Mouse (Mus musculus): Measurements from ENCODE around the gene Cdk17. TPM values are rescaled to one million over a fixed set of nuclear protein-coding genes. Genes with fewer than 3 reads are reported as not detected.
A peak's percentile ranks its signal among the peaks of the same experiment; 100 is the strongest.

Cdk17 gene
- polyA plus RNA-seq, 1 experiment from 2014 or later, result 46.3 TPM

DNA sequence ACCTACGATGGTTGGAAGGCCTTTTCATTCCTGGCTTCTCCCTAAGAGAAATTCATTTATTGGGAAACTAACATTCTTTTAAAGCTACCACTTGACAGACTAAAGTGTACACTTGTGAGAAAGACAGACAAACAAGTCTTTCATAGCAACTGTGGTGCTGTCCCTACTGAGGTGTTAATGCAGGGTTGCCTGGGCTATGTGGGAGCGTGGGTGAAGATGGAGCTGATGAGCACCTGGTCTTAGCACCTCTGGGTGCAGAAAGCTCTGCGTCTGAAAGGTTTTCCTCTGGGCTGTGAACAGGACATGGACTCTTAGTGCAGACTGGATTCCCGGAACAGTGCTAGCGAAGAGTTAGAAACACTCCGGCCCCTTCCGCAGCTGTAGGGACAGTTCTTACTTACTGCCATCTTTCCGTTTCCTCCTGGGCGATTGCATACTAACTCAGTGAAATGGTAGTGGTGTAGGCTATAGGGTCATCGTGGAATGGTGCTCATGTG, 83.6 kb downstream of the Cdk17 start:
- no peak overlapping the region for H3K27ac ChIP-seq
- no peak overlapping the region for H3K4me3 ChIP-seq (replicated peaks)
- peaks cover 30% of the 10 kb centered on the region for H3K36me3 ChIP-seq
- no peak overlapping the region for H3K9ac ChIP-seq (replicated peaks)
- ATAC-seq, result no peak
- H3K4me1 ChIP-seq (replicated peaks), result peaks cover 5% of the 10 kb centered on the region; the same call in 1 of the 2 replicates
- no peaks in the 10 kb centered on the region for H3K9me3 ChIP-seq
- H3K27me3 ChIP-seq, result no peaks in the 10 kb centered on the region
- H3K4me2 ChIP-seq (replicated peaks), result no peak overlapping the region
- 91% methylated on average over 10 of the region's 10 CpGs for WGBS

DNA sequence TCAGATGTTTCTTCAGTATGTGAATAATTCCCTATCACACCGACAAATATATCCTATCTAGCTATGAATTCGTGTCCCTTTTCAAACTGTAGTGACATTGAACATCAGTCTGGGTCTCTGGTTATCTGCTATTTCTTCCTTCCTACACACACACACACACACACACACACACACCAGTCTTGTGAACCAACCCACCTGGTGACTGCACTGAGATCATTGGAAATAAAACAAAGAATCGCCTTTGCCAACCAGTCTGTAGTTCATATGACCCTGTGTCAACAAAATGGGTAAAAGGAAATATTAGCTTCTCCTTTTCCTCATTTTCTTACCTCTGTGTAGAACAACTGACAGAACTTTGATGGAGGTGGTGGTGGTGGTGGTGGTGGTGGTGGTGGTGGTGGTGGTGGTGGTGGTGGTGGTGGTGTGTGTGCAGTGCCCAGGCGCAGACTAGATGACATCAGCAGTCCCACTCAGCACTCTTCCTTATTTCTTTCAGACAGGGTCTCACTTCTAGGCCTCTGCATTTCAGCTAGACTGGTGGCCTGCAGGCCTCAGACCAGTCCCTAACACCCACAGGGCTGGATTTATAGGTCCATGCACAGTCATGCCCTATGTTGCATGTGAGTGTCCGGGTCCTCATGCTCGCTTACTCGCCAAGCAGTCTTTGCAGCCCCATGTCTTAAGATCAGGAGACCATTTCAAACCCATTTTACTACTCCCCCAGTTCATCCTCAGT, 85.7 kb downstream of the Cdk17 start:
- 95% methylated on average over 7 of the region's 7 CpGs for WGBS
- Histone ChIP-seq H3K9me3 (no peaks in the 10 kb centered on the region), H3K36me3 (peaks cover 18% of the 10 kb centered on the region), H3K4me3 (replicated peaks) (no peak overlapping the region), H3K27me3 (no peaks in the 10 kb centered on the region), H3K9ac (replicated peaks) (no peak overlapping the region), H3K4me1 (replicated peaks) (peaks cover 11% of the 10 kb centered on the region), H3K27ac (no peak overlapping the region), H3K4me2 (replicated peaks) (no peak overlapping the region)
- ATAC-seq, result no peak

DNA sequence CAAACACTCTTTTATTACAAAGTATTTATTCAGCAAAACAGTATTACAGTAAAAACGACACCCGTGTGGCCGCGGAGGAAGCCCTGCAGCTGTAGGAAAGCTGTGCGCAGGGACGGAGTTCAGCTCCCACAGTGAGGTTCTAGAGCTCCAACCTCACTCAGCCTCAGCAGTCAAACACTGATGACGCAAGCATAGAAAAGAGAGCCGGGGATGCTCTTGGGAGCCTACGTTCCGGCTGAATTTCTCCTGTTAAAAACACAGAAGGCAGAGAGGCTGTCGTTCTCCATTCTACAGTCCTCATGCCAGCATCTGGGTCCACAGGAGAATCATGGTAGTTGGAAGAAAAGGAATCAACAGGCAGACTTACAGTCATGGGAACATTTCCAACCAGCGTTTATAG, 86.7 kb downstream of the Cdk17 start:
- Histone ChIP-seq H3K4me2 (replicated peaks) (no peak overlapping the region), H3K4me3 (replicated peaks) (no peak overlapping the region), H3K9ac (replicated peaks) (no peak overlapping the region), H3K4me1 (replicated peaks) (peaks cover 11% of the 10 kb centered on the region), H3K36me3 (peaks cover 14% of the 10 kb centered on the region; the same call in 1 of the 2 replicates), H3K27ac (peak overlapping the region; percentile 2; the same call in 1 of the 2 replicates), H3K9me3 (no peaks in the 10 kb centered on the region), H3K27me3 (no peaks in the 10 kb centered on the region)
- no peak for ATAC-seq
- WGBS, result 92% methylated on average over 12 of the region's 12 CpGs

DNA sequence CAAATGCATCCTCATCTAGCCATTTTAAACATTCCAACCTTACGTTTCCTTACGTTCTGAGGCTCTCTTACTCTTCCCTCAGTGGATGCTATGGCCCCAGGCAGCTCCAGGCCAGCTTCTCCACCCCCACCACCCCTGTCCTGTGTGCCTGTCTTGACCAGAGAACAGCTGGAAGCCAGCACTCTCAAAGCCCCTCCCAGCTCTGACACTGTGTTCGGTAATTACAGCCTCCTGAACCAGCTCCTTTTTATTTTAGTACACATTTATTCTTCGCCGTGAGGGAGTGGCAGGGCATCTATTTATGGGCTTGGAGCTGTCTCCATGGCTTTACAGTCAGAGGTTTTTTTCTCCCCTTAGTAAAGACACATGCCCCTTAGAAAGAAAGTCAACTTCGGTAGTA, 87.2 kb downstream of the Cdk17 start:
- Histone ChIP-seq H3K4me2 (replicated peaks) (no peak overlapping the region), H3K27me3 (no peaks in the 10 kb centered on the region), H3K27ac (peak overlapping the region; percentile 2; the same call in 1 of the 2 replicates), H3K9me3 (no peaks in the 10 kb centered on the region), H3K9ac (replicated peaks) (no peak overlapping the region), H3K4me3 (replicated peaks) (no peak overlapping the region), H3K4me1 (replicated peaks) (peaks cover 11% of the 10 kb centered on the region), H3K36me3 (peaks cover 14% of the 10 kb centered on the region; the same call in 1 of the 2 replicates)
- no peak for ATAC-seq
- WGBS, result 69% methylated on average over 6 of the region's 6 CpGs

DNA sequence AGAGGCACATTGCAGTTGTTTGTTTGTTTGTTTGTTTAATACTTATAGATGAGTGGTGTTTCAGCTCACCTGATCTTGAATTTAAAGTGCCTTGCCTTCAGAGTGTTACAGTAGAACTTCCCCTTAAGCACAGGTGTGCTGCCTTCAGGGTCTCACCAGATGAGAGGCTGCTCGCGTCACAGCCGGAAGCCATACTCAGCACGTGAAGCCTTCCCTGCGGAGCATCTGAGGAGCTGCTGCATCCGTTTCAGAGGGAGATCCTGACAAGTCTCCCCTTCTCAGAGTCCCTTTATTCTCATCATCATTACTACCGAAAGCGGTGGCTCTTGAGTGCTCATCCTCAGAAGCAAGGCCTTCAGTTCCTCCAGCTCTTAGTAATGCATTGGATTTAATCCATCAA, 87.7 kb downstream of the Cdk17 start:
- H3K36me3 ChIP-seq, result peaks cover 14% of the 10 kb centered on the region; the same call in 1 of the 2 replicates
- H3K4me3 ChIP-seq (replicated peaks), result no peak overlapping the region
- H3K4me1 ChIP-seq (replicated peaks), result peaks cover 11% of the 10 kb centered on the region
- H3K9me3 ChIP-seq, result no peaks in the 10 kb centered on the region
- WGBS, result 80% methylated on average over 8 of the region's 8 CpGs
- ATAC-seq, result no peak
- no peak overlapping the region for H3K27ac ChIP-seq
- H3K4me2 ChIP-seq (replicated peaks), result no peak overlapping the region
- no peak overlapping the region for H3K9ac ChIP-seq (replicated peaks)
- H3K27me3 ChIP-seq, result no peaks in the 10 kb centered on the region

DNA sequence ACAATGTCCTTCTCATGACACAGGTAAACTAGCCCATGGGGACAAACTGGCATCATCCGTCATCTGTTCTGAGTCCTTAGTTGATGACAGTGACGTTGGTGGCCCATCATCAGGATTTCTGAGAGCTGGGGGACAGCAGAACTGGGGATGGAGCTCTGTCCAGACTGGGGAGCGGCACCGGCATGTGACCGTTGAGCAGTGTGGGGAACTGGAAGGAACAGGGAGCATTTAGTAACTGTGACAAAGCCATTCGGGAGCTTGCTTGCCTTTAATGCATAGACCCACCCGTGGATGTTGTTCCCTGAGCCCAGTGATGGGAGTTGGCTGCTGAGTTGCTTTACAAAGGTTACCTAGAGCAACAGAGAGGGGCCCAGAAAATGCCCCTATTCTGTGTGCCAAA, 89.2 kb downstream of the Cdk17 start:
- ATAC-seq, result no peak
- H3K4me2 ChIP-seq (replicated peaks), result no peak overlapping the region
- no peaks in the 10 kb centered on the region for H3K27me3 ChIP-seq
- no peak overlapping the region for H3K9ac ChIP-seq (replicated peaks)
- H3K36me3 ChIP-seq, result peaks cover 10% of the 10 kb centered on the region; the same call in 1 of the 2 replicates
- H3K9me3 ChIP-seq, result no peaks in the 10 kb centered on the region
- H3K4me3 ChIP-seq (replicated peaks), result no peak overlapping the region
- peaks cover 15% of the 10 kb centered on the region for H3K4me1 ChIP-seq (replicated peaks)
- 57% methylated on average over 7 of the region's 7 CpGs for WGBS
- no peak overlapping the region for H3K27ac ChIP-seq

DNA sequence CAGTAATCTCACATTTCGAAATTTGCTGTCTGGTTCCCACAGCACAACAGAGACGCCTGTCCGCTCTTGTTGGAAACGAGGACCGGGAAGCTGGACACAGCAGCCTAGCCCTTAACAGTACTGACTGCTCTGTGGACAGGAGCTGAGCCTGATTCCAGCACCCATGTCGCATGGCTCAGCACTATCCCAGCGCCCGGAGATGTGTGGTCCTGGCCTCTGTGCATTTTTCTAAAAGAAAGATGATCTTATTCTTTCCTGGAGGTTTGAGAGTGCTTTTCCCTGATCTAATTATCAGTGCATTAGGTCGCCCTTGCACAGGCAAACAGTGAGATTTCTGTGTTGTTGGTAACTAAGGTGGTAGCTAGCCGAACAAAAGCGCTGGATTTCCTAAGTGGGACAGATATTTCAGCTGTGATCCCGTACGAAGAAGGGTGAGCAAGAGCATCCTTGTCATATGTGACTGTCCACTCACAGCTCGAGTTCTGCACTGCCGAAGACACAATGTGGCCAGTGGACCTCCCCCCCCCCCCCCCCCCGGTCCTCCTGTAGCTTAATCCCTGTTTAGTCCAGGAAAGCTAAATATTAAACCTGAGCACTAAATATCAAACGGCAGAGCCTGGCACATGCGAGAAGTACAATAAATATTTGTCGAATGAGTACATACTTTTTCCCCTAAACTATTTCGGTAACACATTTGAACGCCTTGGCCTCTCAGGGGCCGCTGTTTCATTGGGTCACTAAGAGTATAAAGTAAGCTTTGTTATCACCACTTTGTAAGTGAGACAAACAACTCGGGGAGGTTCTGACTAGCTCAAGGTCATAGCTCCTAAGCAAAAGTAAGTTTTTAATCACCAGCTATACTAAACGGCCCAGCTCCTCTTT, 90.0 kb downstream of the Cdk17 start:
- peaks cover 23% of the 10 kb centered on the region for H3K4me1 ChIP-seq (replicated peaks)
- no peaks in the 10 kb centered on the region for H3K9me3 ChIP-seq
- WGBS, result 72% methylated on average over 24 of the region's 24 CpGs
- no peak overlapping the region for H3K9ac ChIP-seq (replicated peaks)
- H3K27ac ChIP-seq, result no peak overlapping the region
- no peak overlapping the region for H3K4me3 ChIP-seq (replicated peaks)
- no peak overlapping the region for H3K4me2 ChIP-seq (replicated peaks)
- no peaks in the 10 kb centered on the region for H3K27me3 ChIP-seq
- H3K36me3 ChIP-seq, result peaks cover 10% of the 10 kb centered on the region; the same call in 1 of the 2 replicates
- ATAC-seq, result no peak

DNA sequence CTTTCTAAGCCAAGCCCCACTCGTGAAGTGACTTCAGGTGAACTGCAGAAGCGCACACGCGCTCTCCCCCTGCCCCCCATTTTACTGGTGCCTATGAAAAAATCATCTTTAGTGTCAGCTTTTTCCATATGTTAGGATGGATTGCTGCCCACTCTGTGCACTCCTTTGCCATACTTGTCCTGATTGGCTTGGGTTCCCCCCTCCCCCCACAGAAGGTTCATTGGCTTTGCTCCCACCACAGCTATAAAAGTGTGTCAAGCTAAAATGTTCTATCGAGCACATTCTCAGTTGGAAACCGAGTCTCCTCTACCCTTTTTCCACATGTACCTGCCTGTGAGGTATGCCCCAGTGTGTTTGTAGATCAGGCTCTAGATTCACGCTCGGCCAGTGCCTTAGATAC, 90.8 kb downstream of the Cdk17 start:
- no peaks in the 10 kb centered on the region for H3K9me3 ChIP-seq
- no peak overlapping the region for H3K27ac ChIP-seq
- no peak for ATAC-seq
- H3K4me1 ChIP-seq (replicated peaks), result peaks cover 27% of the 10 kb centered on the region
- H3K27me3 ChIP-seq, result no peaks in the 10 kb centered on the region
- H3K9ac ChIP-seq (replicated peaks), result no peak overlapping the region
- no peak overlapping the region for H3K4me3 ChIP-seq (replicated peaks)
- H3K36me3 ChIP-seq, result peaks cover 10% of the 10 kb centered on the region; the same call in 1 of the 2 replicates
- 96% methylated on average over 8 of the region's 8 CpGs for WGBS
- H3K4me2 ChIP-seq (replicated peaks), result no peak overlapping the region

DNA sequence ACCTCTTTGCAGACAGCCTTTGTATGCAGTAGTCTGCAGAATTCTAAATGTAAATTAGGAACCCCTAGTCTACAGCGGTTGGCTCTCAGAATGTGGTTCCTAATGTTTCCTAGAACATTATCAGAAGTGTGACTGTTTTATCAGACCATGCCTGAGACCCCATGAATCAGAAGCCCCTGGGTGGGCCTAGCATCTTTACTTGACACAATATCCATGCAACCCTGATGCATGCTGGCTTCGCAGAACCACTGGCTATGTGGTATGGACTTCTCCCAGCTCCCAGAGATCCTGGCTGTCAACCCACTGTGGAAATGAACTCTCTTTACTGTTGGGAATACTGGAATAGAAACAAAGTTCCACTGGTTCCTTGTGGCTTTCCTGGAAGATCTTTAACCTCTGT, 92.0 kb downstream of the Cdk17 start:
- Histone ChIP-seq H3K4me2 (replicated peaks) (no peak overlapping the region), H3K4me3 (replicated peaks) (no peak overlapping the region), H3K4me1 (replicated peaks) (peaks cover 33% of the 10 kb centered on the region), H3K9ac (replicated peaks) (no peak overlapping the region), H3K9me3 (no peaks in the 10 kb centered on the region), H3K27me3 (no peaks in the 10 kb centered on the region), H3K36me3 (peaks cover 10% of the 10 kb centered on the region; the same call in 1 of the 2 replicates), H3K27ac (no peak overlapping the region)
- ATAC-seq, result no peak
- 89% methylated on average over 2 of the region's 2 CpGs for WGBS

DNA sequence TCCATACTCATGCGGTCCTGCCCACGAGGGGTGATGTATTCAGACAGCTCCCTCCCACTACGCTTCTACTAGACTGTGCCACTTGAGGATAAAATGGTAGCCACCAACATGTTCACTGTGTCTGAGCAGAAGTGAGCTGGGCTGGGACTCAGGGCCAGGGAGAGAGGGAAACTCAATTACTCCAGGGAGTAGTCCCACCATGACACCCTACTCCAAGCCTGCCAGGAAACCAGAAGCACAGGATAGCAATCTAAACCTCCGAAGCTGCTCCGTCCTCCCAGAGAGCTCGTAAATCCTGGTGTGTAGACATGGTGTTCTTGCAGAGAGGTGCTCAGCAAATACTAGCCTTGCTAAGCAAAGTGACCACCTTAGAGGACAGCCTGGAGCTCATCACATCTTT, 92.5 kb downstream of the Cdk17 start:
- Histone ChIP-seq H3K27me3 (no peaks in the 10 kb centered on the region), H3K9me3 (no peaks in the 10 kb centered on the region), H3K4me1 (replicated peaks) (peaks cover 29% of the 10 kb centered on the region), H3K9ac (replicated peaks) (no peak overlapping the region), H3K4me2 (replicated peaks) (no peak overlapping the region), H3K4me3 (replicated peaks) (no peak overlapping the region), H3K36me3 (peaks cover 10% of the 10 kb centered on the region; the same call in 1 of the 2 replicates), H3K27ac (no peak overlapping the region)
- no peak for ATAC-seq
- WGBS, result 98% methylated on average over 6 of the region's 6 CpGs

DNA sequence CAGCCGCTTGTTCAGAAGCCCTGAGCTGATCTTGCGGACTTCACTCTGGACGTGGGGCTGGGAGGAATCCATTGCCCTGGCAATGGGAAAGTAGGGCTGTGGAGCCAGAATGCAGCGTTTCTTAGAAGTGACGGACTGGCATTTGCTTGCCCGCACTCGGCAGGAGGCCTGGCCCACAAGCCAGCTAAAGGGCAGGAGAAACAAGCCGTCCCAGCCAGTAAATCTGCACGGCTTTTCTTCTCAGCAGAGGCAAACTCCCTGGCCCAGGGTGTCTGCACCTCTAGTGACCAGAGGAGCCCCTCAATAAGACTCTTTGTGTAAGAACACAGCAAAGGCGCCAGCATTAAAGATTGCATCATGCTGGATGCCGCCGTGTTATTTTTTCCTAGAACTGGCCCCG, 94.6 kb downstream of the Cdk17 start:
- Histone ChIP-seq H3K9ac (replicated peaks) (peak overlapping the region; percentile 37; the same call in 1 of the 2 replicates), H3K4me1 (replicated peaks) (peaks cover 23% of the 10 kb centered on the region), H3K4me3 (replicated peaks) (no peak overlapping the region), H3K9me3 (no peaks in the 10 kb centered on the region), H3K27me3 (no peaks in the 10 kb centered on the region), H3K27ac (peak overlapping the region; percentile 64), H3K4me2 (replicated peaks) (peak overlapping the region; percentile 32), H3K36me3 (no peaks in the 10 kb centered on the region)
- 15% methylated on average over 13 of the region's 13 CpGs for WGBS
- peak; percentile 57 for ATAC-seq

DNA sequence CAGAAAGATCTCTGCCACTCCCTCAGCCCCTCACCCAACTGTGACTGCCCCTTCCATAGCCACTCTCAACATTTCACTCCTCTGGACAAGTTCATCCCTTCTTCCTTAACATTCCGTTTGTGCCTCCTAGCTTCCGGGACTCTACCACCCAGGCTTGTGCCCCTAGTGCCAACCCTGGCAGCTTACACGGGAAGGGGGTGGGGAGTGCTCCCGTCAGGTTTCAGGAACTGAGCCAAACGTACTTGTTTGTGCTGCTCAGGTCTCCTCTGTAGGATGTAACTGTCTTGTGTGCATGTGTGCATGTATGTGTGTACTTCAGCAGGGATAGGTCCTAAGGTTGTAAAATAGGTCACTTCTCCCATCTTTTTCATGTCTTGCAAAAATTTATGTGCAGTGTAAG, 99.2 kb downstream of the Cdk17 start:
- peaks cover 57% of the 10 kb centered on the region for H3K4me1 ChIP-seq (replicated peaks)
- no peak overlapping the region for H3K9ac ChIP-seq (replicated peaks)
- WGBS, result 72% methylated on average over 5 of the region's 5 CpGs
- no peaks in the 10 kb centered on the region for H3K27me3 ChIP-seq
- H3K4me2 ChIP-seq (replicated peaks), result no peak overlapping the region
- no peaks in the 10 kb centered on the region for H3K36me3 ChIP-seq
- no peak overlapping the region for H3K4me3 ChIP-seq (replicated peaks)
- H3K9me3 ChIP-seq, result no peaks in the 10 kb centered on the region
- no peak for ATAC-seq
- H3K27ac ChIP-seq, result no peak overlapping the region
